Mouse (Mus musculus): ENCODE data around the gene Veph1. TPM values are rescaled to one million over a fixed set of nuclear protein-coding genes. Genes with fewer than 3 reads are reported as not detected.

The Veph1 gene
- 2.0 and 2.7 TPM in 2 replicates for polyA plus RNA-seq (2015; fragmentation: Nextera tagmentation; extraction: Ambion mirVana)

GRCm38 (mm10) chr3:66296545-66296944 lies at the start of gene Veph1:
Gene Veph1 (minus strand): TSS chr3:66296837.
- ATAC-seq (ENCODE audit: low FRiP score), result no peak
- H3K9me3 ChIP-seq (replicated peaks), result no peaks in the 10 kb centered on the region
- no peaks in the 10 kb centered on the region for H3K27me3 ChIP-seq (replicated peaks)
- WGBS, result 19% methylated on average over 11 of the region's 11 CpGs
- H3K27ac ChIP-seq (replicated peaks), result no peak within 1 kb of the TSS
- peak within 1 kb of the TSS; percentile 31 for H3K4me2 ChIP-seq
- H3K36me3 ChIP-seq, result no peaks in the 10 kb centered on the region
- H3K4me3 ChIP-seq (replicated peaks), result 0 out of 2 replicates have a peak within 1 kb of the TSS, but pooled peaks have one; percentile 4
- H3K4me1 ChIP-seq, result peaks cover 14% of the 10 kb centered on the region; the same call in 1 of the 2 replicates
- no peak within 1 kb of the TSS for H3K9ac ChIP-seq (replicated peaks)

- Histone ChIP-seq H3K4me2 (no peak overlapping the region), H3K9me3 (replicated peaks) (no peaks in the 10 kb centered on the region), H3K27ac (replicated peaks) (no peak overlapping the region), H3K9ac (replicated peaks) (no peak overlapping the region), H3K4me3 (replicated peaks) (no peak overlapping the region), H3K36me3 (no peaks in the 10 kb centered on the region), H3K27me3 (replicated peaks) (no peaks in the 10 kb centered on the region), H3K4me1 (no peaks in the 10 kb centered on the region)
- 79% methylated on average over 2 of the region's 2 CpGs for WGBS
- no peak for ATAC-seq (ENCODE audit: low FRiP score)
These were observed 44.1 kb upstream of the Veph1 start for GRCm38 (mm10) chr3:66340742-66341141.

- WGBS, result 84% methylated on average over 9 of the region's 9 CpGs
These were observed 35.7 kb upstream of the Veph1 start for GRCm38 (mm10) chr3:66332401-66332729.

GRCm38 (mm10) chr3:66331592-66332400 lies 35.2 kb upstream of the Veph1 start:
- H3K36me3 ChIP-seq, result no peaks in the 10 kb centered on the region
- no peak overlapping the region for H3K4me2 ChIP-seq
- H3K9me3 ChIP-seq (replicated peaks), result no peaks in the 10 kb centered on the region
- WGBS, result 49% methylated on average over 12 of the region's 12 CpGs
- H3K27ac ChIP-seq (replicated peaks), result no peak overlapping the region
- H3K27me3 ChIP-seq (replicated peaks), result no peaks in the 10 kb centered on the region
- H3K9ac ChIP-seq (replicated peaks), result no peak overlapping the region
- no peak overlapping the region for H3K4me3 ChIP-seq (replicated peaks)
- no peaks in the 10 kb centered on the region for H3K4me1 ChIP-seq
- peak; percentile 89 for ATAC-seq (ENCODE audit: low FRiP score)

More at GRCm38 (mm10) chr3:66332401-66332729, 35.7 kb upstream of the Veph1 start:
- Histone ChIP-seq H3K27me3 (replicated peaks) (no peaks in the 10 kb centered on the region), H3K9me3 (replicated peaks) (no peaks in the 10 kb centered on the region), H3K9ac (replicated peaks) (no peak overlapping the region), H3K4me3 (replicated peaks) (no peak overlapping the region), H3K36me3 (no peaks in the 10 kb centered on the region), H3K4me2 (no peak overlapping the region), H3K27ac (replicated peaks) (no peak overlapping the region), H3K4me1 (no peaks in the 10 kb centered on the region)
- no peak for ATAC-seq (ENCODE audit: low FRiP score)

- Histone ChIP-seq H3K4me1 (peaks cover 5% of the 10 kb centered on the region), H3K9me3 (replicated peaks) (no peaks in the 10 kb centered on the region), H3K36me3 (no peaks in the 10 kb centered on the region), H3K9ac (replicated peaks) (no peak overlapping the region), H3K27ac (replicated peaks) (no peak overlapping the region), H3K27me3 (replicated peaks) (no peaks in the 10 kb centered on the region), H3K4me2 (no peak overlapping the region), H3K4me3 (replicated peaks) (no peak overlapping the region)
- 87% methylated on average over 15 of the region's 15 CpGs for whole genome bisulfite sequencing
- ATAC-seq (ENCODE audit: low FRiP score), result no peak
These were observed 34.4 kb upstream of the Veph1 start for GRCm38 (mm10) chr3:66330896-66331579.

GRCm38 (mm10) chr3:66325962-66326834 lies 29.6 kb upstream of the Veph1 start:
- no peak overlapping the region; the same call in 1 of the 2 replicates for H3K4me2 ChIP-seq
- WGBS, result 31% methylated on average over 16 of the region's 16 CpGs

GRCm38 (mm10) chr3:66325486-66325951 lies 28.9 kb upstream of the Veph1 start:
- Histone ChIP-seq H3K9me3 (replicated peaks) (no peaks in the 10 kb centered on the region), H3K4me2 (no peak overlapping the region), H3K27ac (replicated peaks) (peak overlapping the region; percentile 74), H3K9ac (replicated peaks) (no peak overlapping the region), H3K4me1 (peaks cover 13% of the 10 kb centered on the region), H3K36me3 (no peaks in the 10 kb centered on the region), H3K27me3 (replicated peaks) (no peaks in the 10 kb centered on the region), H3K4me3 (replicated peaks) (no peak overlapping the region)
- peak; percentile 92 for ATAC-seq (ENCODE audit: low FRiP score)
- 27% methylated on average over 5 of the region's 5 CpGs for WGBS

More at GRCm38 (mm10) chr3:66325962-66326834, 29.6 kb upstream of the Veph1 start:
- H3K36me3 ChIP-seq, result no peaks in the 10 kb centered on the region
- no peaks in the 10 kb centered on the region for H3K9me3 ChIP-seq (replicated peaks)
- peaks cover 13% of the 10 kb centered on the region for H3K4me1 ChIP-seq
- ATAC-seq (ENCODE audit: low FRiP score), result peak; percentile 84
- peak overlapping the region; percentile 74 for H3K27ac ChIP-seq (replicated peaks)
- no peaks in the 10 kb centered on the region for H3K27me3 ChIP-seq (replicated peaks)
- 0 out of 2 replicates have a peak overlapping the region, but pooled peaks have one; percentile 3 for H3K9ac ChIP-seq (replicated peaks)
- no peak overlapping the region for H3K4me3 ChIP-seq (replicated peaks)

GRCm38 (mm10) chr3:66314793-66315715 lies 18.4 kb upstream of the Veph1 start:
- Histone ChIP-seq H3K4me2 (no peak overlapping the region), H3K27ac (replicated peaks) (no peak overlapping the region), H3K4me1 (no peaks in the 10 kb centered on the region), H3K9ac (replicated peaks) (no peak overlapping the region), H3K4me3 (replicated peaks) (no peak overlapping the region), H3K27me3 (replicated peaks) (no peaks in the 10 kb centered on the region), H3K36me3 (no peaks in the 10 kb centered on the region), H3K9me3 (replicated peaks) (no peaks in the 10 kb centered on the region)
- WGBS, result 56% methylated on average over 8 of the region's 8 CpGs
- ATAC-seq (ENCODE audit: low FRiP score), result no peak

GRCm38 (mm10) chr3:66310586-66310985 lies 13.9 kb upstream of the Veph1 start:
- H3K27ac ChIP-seq (replicated peaks), result no peak overlapping the region

GRCm38 (mm10) chr3:66309531-66309930 lies 12.9 kb upstream of the Veph1 start:
- Histone ChIP-seq H3K36me3 (no peaks in the 10 kb centered on the region), H3K4me3 (replicated peaks) (no peak overlapping the region), H3K9ac (replicated peaks) (no peak overlapping the region), H3K4me2 (no peak overlapping the region), H3K9me3 (replicated peaks) (no peaks in the 10 kb centered on the region), H3K4me1 (no peaks in the 10 kb centered on the region), H3K27ac (replicated peaks) (no peak overlapping the region), H3K27me3 (replicated peaks) (no peaks in the 10 kb centered on the region)
- 96% methylated on average over 1 of the region's 1 CpGs for WGBS
- no peak for ATAC-seq (ENCODE audit: low FRiP score)

More at GRCm38 (mm10) chr3:66310586-66310985, 13.9 kb upstream of the Veph1 start:
- H3K4me3 ChIP-seq (replicated peaks), result no peak overlapping the region
- no peak overlapping the region for H3K9ac ChIP-seq (replicated peaks)
- H3K4me2 ChIP-seq, result no peak overlapping the region
- H3K27me3 ChIP-seq (replicated peaks), result no peaks in the 10 kb centered on the region
- no peaks in the 10 kb centered on the region for H3K36me3 ChIP-seq
- no peaks in the 10 kb centered on the region for H3K4me1 ChIP-seq
- no peaks in the 10 kb centered on the region for H3K9me3 ChIP-seq (replicated peaks)
- ATAC-seq (ENCODE audit: low FRiP score), result no peak
- WGBS, result 98% methylated on average over 1 of the region's 1 CpGs

Measured in neural tube, embryonic 15.5 days (tissue).